ENCODE assay signal across 8 mouse cellular contexts in the genomic region with DNA sequence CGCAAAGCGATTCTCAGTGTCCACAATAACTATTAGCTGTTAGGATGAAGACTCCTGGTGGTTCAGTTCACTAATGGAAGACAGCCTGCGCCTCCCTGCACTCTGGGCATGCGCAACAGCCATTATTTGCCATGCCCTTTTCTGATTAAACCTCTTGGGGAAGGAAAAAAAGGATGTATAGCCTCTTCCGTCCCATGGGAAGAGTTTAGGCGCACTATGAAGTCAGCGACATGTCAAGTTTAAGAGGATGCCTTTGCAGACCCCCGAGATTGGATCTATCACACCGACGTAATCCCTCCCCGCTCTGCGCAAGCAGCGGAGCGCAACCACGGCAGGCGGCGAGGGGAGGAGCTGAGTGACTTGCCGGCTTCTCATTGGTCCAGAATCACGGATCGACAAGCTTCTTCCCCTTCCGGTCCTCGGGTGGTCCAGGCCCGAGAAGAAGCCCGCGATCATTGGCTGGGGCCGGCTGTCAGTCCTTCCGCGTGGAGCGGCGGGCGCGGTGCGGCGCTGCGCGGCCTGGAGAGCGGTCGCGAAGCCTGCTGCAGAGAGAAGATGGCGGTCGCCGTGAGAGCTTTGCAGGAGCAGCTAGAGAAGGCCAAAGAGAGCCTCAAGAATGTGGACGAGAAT. TPM values are rescaled to one million over a fixed set of nuclear protein-coding genes. Genes with fewer than 3 reads are reported as not detected.
DNase-seq lines count a peak whose midpoint lies in the region; ATAC-seq lines count a peak whose summit lies in the region.

Gene Pnn, plus strand, starts transcription at position 437 of the 630 bp plus-strand sequence.

- no peaks in the 10 kb centered on the region for H3K9me3 ChIP-seq in heart, embryonic 14.5 days (ENCODE audit: control insufficient read depth, low read length)
- no peaks in the 10 kb centered on the region for H3K9me3 ChIP-seq in liver, embryonic 13.5 days (replicated peaks)
- no peaks in the 10 kb centered on the region for H3K9me3 ChIP-seq in stomach, embryonic 16.5 days (replicated peaks; ENCODE audit: control insufficient read depth, low read length)

- peak; percentile 90 for DNase-seq in c-Kit-negative CD71-positive TER-119-positive erythroid progenitor cells, embryonic 14.5 days (ENCODE audit: low read depth, low spot score)
- DNase-seq in fibroblast of lung, adult 2 months (ENCODE audit: low read depth): peak; percentile 96
- peak; percentile 98 for DNase-seq in kidney, postnatal 14 days
- peak; percentile 96 for DNase-seq in liver, embryonic 13.5 days
- peak; percentile 95 for DNase-seq in neural tube, embryonic 10.5 days (ENCODE audit: extremely low spot score, low spot score)

- WGBS in heart, embryonic 14.5 days: under 1% methylated on average over 43 of the region's 43 CpGs
- WGBS in liver, embryonic 13.5 days (ENCODE audit: insufficient replicate concordance): under 1% methylated on average over 43 of the region's 43 CpGs
- WGBS in stomach, embryonic 16.5 days: under 1% methylated on average over 43 of the region's 43 CpGs

- H3K27ac ChIP-seq in heart, embryonic 14.5 days (replicated peaks in 1 of 2; ENCODE audit: control insufficient read depth in 1 of 2, insufficient read depth in 1 of 2, low read depth in 2 of 2, low read length in 2 of 2): peak within 1 kb of the TSS; percentile 88 to 98
- peak within 1 kb of the TSS; percentile 89 for H3K27ac ChIP-seq in liver, embryonic 13.5 days
- H3K27ac ChIP-seq in stomach, embryonic 16.5 days (ENCODE audit: low read length): peak within 1 kb of the TSS; percentile 90

- H3K4me3 ChIP-seq in heart, embryonic 14.5 days (ENCODE audit: control insufficient read depth in 1 of 2, insufficient read depth in 1 of 2, low read depth in 1 of 2, low read length in 2 of 2): peak within 1 kb of the TSS; percentile 80 to 100
- peak within 1 kb of the TSS; percentile 100 for H3K4me3 ChIP-seq in liver, embryonic 13.5 days (replicated peaks)
- peak within 1 kb of the TSS; percentile 98 for H3K4me3 ChIP-seq in stomach, embryonic 16.5 days (replicated peaks; ENCODE audit: low read length)

- H3K9ac ChIP-seq in heart, embryonic 14.5 days (ENCODE audit: low read length): peak within 1 kb of the TSS; percentile 100
- peak within 1 kb of the TSS; percentile 99 for H3K9ac ChIP-seq in liver, embryonic 13.5 days
- peak within 1 kb of the TSS; percentile 100 for H3K9ac ChIP-seq in stomach, embryonic 16.5 days (ENCODE audit: low read length)

- H3K36me3 ChIP-seq in heart, embryonic 14.5 days (ENCODE audit: control insufficient read depth, insufficient read depth, low read length): peaks cover 38% of the 10 kb centered on the region
- H3K36me3 ChIP-seq in liver, embryonic 13.5 days: peaks cover 34% of the 10 kb centered on the region
- peaks cover 17% of the 10 kb centered on the region for H3K36me3 ChIP-seq in stomach, embryonic 16.5 days (ENCODE audit: control insufficient read depth, insufficient read depth, low read length)

- ATAC-seq in CD4-positive, CD25-positive, alpha-beta regulatory T cell, adult 4 months: peak; percentile 97
- ATAC-seq in heart, embryonic 14.5 days (ENCODE audit: insufficient number of reproducible peaks, insufficient read depth, low FRiP score, low read depth): peak; percentile 100
- ATAC-seq in liver, embryonic 13.5 days (ENCODE audit: low read depth): peak; percentile 99
- peak; percentile 99 for ATAC-seq in stomach, embryonic 16.5 days (ENCODE audit: insufficient read depth, low FRiP score)

- no peaks in the 10 kb centered on the region for H3K27me3 ChIP-seq in heart, embryonic 14.5 days (ENCODE audit: control insufficient read depth, insufficient read depth, low read length)
- H3K27me3 ChIP-seq in liver, embryonic 13.5 days: no peaks in the 10 kb centered on the region
- no peaks in the 10 kb centered on the region for H3K27me3 ChIP-seq in stomach, embryonic 16.5 days (ENCODE audit: control insufficient read depth, insufficient read depth, low read length)

- peaks cover 0 to 8% of the 10 kb centered on the region in 2 experiments; a peak in 2 of 4 replicates for H3K4me1 ChIP-seq in heart, embryonic 14.5 days (ENCODE audit: control insufficient read depth in 2 of 2, insufficient read depth in 2 of 2, low read length in 2 of 2)
- peaks cover 25% of the 10 kb centered on the region for H3K4me1 ChIP-seq in liver, embryonic 13.5 days (replicated peaks)
- H3K4me1 ChIP-seq in stomach, embryonic 16.5 days (ENCODE audit: control insufficient read depth, insufficient read depth, low read length): peaks cover 8% of the 10 kb centered on the region

- H3K4me2 ChIP-seq in heart, embryonic 14.5 days (ENCODE audit: low read length): peak within 1 kb of the TSS; percentile 92
- H3K4me2 ChIP-seq in liver, embryonic 13.5 days: peak within 1 kb of the TSS; percentile 79
- peak within 1 kb of the TSS; percentile 74 for H3K4me2 ChIP-seq in stomach, embryonic 16.5 days (ENCODE audit: low read depth, low read length)

RNA-seq across cellular contexts. Expression of gene Pnn, which starts in this region (rescaled TPM):
- polyA plus RNA-seq in CD4-positive, CD25-positive, alpha-beta regulatory T cell, adult 4 months (2017; shearing (Covaris generic)): 100 to 1,000 TPM in 1 of 2 experiments, 10 to 100 TPM in 1; 98.9 to 160 TPM
- 43.9 and 57.7 TPM in 2 replicates for polyA plus RNA-seq in heart, embryonic 14.5 days (2014; fragmentation: Nextera tagmentation; extraction: Ambion mirVana)
- polyA plus RNA-seq in liver, embryonic 13.5 days (2015; fragmentation: Nextera tagmentation; extraction: Ambion mirVana): 43.9 and 53.3 TPM in 2 replicates
- 84.1 and 85.6 TPM in 2 replicates for polyA plus RNA-seq in stomach, embryonic 16.5 days (2015; fragmentation: Nextera tagmentation; extraction: Ambion mirVana)

Comparison
In these comparisons a context has a peak if more than half of its experiments do, and no peak if none do; other contexts are left out.
1. Peak in every context shown above with its lines: DNase-seq, ATAC-seq, H3K4me3 ChIP-seq and H3K27ac ChIP-seq.